26 mouse cellular contexts compared by ENCODE assay signal in genomic region chr10:76707001-76707400, GRCm38 (mm10). TPM values are rescaled to one million over a fixed set of nuclear protein-coding genes. Genes with fewer than 3 reads are reported as not detected.
DNase-seq lines count a peak whose midpoint lies in the region; ATAC-seq and TF ChIP-seq lines count a peak whose summit lies in the region.
"Had no signal": no experiment of that assay in that cellular context is flagged by ENCODE, and none has a peak within 500 bp of the region (broad histone marks: within the 10 kb centered on the region; RNA-seq: fewer than 3 reads in every experiment).

No protein-coding gene starts in this region.

- no peaks in the 10 kb centered on the region for H3K4me1 ChIP-seq in intestine, embryonic 16.5 days (ENCODE audit: control insufficient read depth, insufficient read depth, low read length)
- H3K4me1 ChIP-seq in intestine, postnatal 0 days (replicated peaks; ENCODE audit: control insufficient read depth, insufficient read depth, low read length), result no peaks in the 10 kb centered on the region
- H3K4me1 ChIP-seq: embryonic facial prominence, embryonic 12.5 days; forebrain, embryonic 10.5 days; hindbrain, embryonic 10.5 days; liver, embryonic 15.5 days; midbrain, embryonic 10.5 days; neural tube, embryonic 12.5 days had no signal

- no peak for TF ChIP-seq POLR2A in brain, embryonic 14.5 days (IDR thresholded peaks at IDR 0.05; ENCODE audit: borderline replicate concordance, extremely low read depth, insufficient read depth, insufficient read length, poor library complexity, severe bottlenecking)

- TF ChIP-seq CTCF in intestine, postnatal 0 days (IDR thresholded peaks at IDR 0.05; ENCODE audit: low read depth), result no peak
- TF ChIP-seq CTCF in brain, embryonic 14.5 days (IDR thresholded peaks at IDR 0.05; ENCODE audit: borderline replicate concordance, extremely low read depth, insufficient read depth, insufficient read length), result no peak

- DNase-seq in cerebellum, postnatal 10 days, result peak; percentile 36 to 41
- no peak for DNase-seq in cerebellum, postnatal 25 days
- DNase-seq in lung, postnatal 10 days, result peak; percentile 29
- no peak for DNase-seq in lung, adult 18-20 months
- peak; percentile 16 for DNase-seq in brain, embryonic 14.5 days (ENCODE audit: low read depth)
- DNase-seq in thymus, postnatal 36 days, result no peak
- DNase-seq: cerebellum, adult 8-10 months; embryo, embryonic 11 days; forebrain, postnatal 0 days; heart, postnatal 14 days; kidney, adult 18-20 months; kidney, postnatal 36 days; right cerebral cortex, postnatal 4 days; thymus, adult 2 months; thymus, postnatal 4 days had no signal

- WGBS in intestine, embryonic 16.5 days, result 73% methylated on average over 2 of the region's 2 CpGs
- WGBS in intestine, postnatal 0 days, result 57% methylated on average over 2 of the region's 2 CpGs

- ATAC-seq in intestine, embryonic 16.5 days, result no peak
- ATAC-seq in intestine, postnatal 0 days, result no peak
- ATAC-seq: forebrain, postnatal 0 days; hindbrain, embryonic 16.5 days; midbrain, embryonic 16.5 days had no signal

- no peak overlapping the region for H3K4me3 ChIP-seq in intestine, embryonic 16.5 days (ENCODE audit: low read length)
- no peak overlapping the region for H3K4me3 ChIP-seq in intestine, postnatal 0 days (ENCODE audit: low read depth, low read length)
- H3K4me3 ChIP-seq: embryonic facial prominence, embryonic 12.5 days; forebrain, embryonic 10.5 days; hindbrain, embryonic 10.5 days; liver, embryonic 15.5 days; midbrain, embryonic 10.5 days; myocyte; neural tube, embryonic 12.5 days had no signal

- H3K9ac ChIP-seq in intestine, embryonic 16.5 days (ENCODE audit: low read depth, low read length), result no peak overlapping the region
- no peak overlapping the region for H3K9ac ChIP-seq in intestine, postnatal 0 days (ENCODE audit: low read depth, low read length)
- H3K9ac ChIP-seq: embryonic facial prominence, embryonic 12.5 days; forebrain, postnatal 0 days; liver, embryonic 15.5 days; neural tube, embryonic 12.5 days had no signal

- peaks cover 22% of the 10 kb centered on the region for H3K36me3 ChIP-seq in intestine, embryonic 16.5 days (ENCODE audit: control insufficient read depth, insufficient read depth, low read length)
- peaks cover 12% of the 10 kb centered on the region; the same call in 1 of the 2 replicates for H3K36me3 ChIP-seq in intestine, postnatal 0 days (ENCODE audit: control insufficient read depth, insufficient read depth)
- H3K36me3 ChIP-seq: forebrain, embryonic 10.5 days; liver, embryonic 15.5 days; midbrain, embryonic 10.5 days; neural tube, embryonic 12.5 days had no signal

- H3K27ac ChIP-seq in intestine, embryonic 16.5 days (ENCODE audit: low read length), result peak overlapping the region; percentile 23
- no peak overlapping the region for H3K27ac ChIP-seq in intestine, postnatal 0 days (ENCODE audit: low read depth, low read length)
- H3K27ac ChIP-seq: embryonic facial prominence, embryonic 12.5 days; forebrain, embryonic 10.5 days; hindbrain, embryonic 10.5 days; liver, embryonic 15.5 days; midbrain, embryonic 10.5 days; neural tube, embryonic 12.5 days had no signal

- H3K27me3 ChIP-seq in intestine, embryonic 16.5 days (replicated peaks; ENCODE audit: control insufficient read depth, insufficient read depth, low read length), result no peaks in the 10 kb centered on the region
- H3K27me3 ChIP-seq in intestine, postnatal 0 days (replicated peaks; ENCODE audit: control insufficient read depth, insufficient read depth, low read length), result no peaks in the 10 kb centered on the region
- H3K27me3 ChIP-seq: embryonic facial prominence, embryonic 12.5 days; liver, embryonic 15.5 days; neural tube, embryonic 12.5 days had no signal

- H3K9me3 ChIP-seq in intestine, embryonic 16.5 days (ENCODE audit: control insufficient read depth, low read length), result peaks cover 3% of the 10 kb centered on the region; the same call in 1 of the 2 replicates
- H3K9me3 ChIP-seq in intestine, postnatal 0 days (ENCODE audit: control insufficient read depth), result no peaks in the 10 kb centered on the region
- H3K9me3 ChIP-seq: forebrain, embryonic 10.5 days; hindbrain, embryonic 10.5 days; liver, embryonic 15.5 days; midbrain, embryonic 10.5 days; neural tube, embryonic 12.5 days had no signal

- no peak overlapping the region for H3K4me2 ChIP-seq in intestine, embryonic 16.5 days (ENCODE audit: low read depth, low read length)
- H3K4me2 ChIP-seq in intestine, postnatal 0 days (replicated peaks; ENCODE audit: low read depth), result no peak overlapping the region
- H3K4me2 ChIP-seq: embryonic facial prominence, embryonic 12.5 days; liver, embryonic 15.5 days; neural tube, embryonic 12.5 days had no signal

RNA-seq across cellular contexts. Expression of gene Col6a1, which starts 19.0 kb away (rescaled TPM):
- polyA plus RNA-seq in intestine, embryonic 16.5 days (2015; fragmentation: Nextera tagmentation; extraction: Ambion mirVana), result 327 and 341 TPM in 2 replicates
- 112 and 113 TPM in 2 replicates for polyA plus RNA-seq in intestine, postnatal 0 days (2015; fragmentation: Nextera tagmentation; extraction: Ambion mirVana)
- 30.4 and 47.4 TPM in 2 replicates for polyA plus RNA-seq in brain, embryonic 14.5 days (2012; rRNA removed)

Comparison
In these comparisons a context has a peak if more than half of its experiments do, and no peak if none do; other contexts are left out.
1. DNase-seq: peak in cerebellum, postnatal 10 days (2 of 2), lung, postnatal 10 days (single experiment) and brain, embryonic 14.5 days (single experiment); none in cerebellum, postnatal 25 days (0 of 2), lung, adult 18-20 months (0 of 2) and thymus, postnatal 36 days (0 of 2).